Mouse (Mus musculus): ENCODE results near the gene Olfr311.
A peak's percentile ranks its signal among the peaks of the same experiment; 100 is the strongest.
"Not testable (repeated sequence)": the region's sequence is repeated elsewhere in the genome, so short reads cannot be mapped to it uniquely, and the experiment has no call there.

Olfr311 gene

DNA sequence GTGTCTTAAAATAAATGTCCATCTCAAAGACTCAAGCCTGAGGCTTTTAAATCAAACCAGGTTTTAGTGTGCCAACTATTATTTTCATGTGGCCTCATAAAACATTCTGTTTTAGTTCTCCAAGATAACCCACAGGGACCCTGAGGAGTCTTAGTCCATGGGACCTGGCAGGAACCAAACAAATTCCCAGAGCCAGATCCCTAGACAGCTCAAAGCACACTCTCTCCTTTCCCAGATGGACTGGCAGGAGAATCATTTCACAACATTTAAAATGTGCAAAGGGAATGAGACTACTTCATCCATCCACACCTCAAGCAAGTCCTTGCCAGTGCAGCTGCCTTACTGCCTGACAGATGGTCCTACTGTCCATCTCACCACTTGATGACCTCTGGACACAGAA lies at the start of gene Olfr311:
TSS of gene Olfr311 (plus strand) at position 301 of the 400 bp plus-strand sequence.
- DNase-seq (ENCODE audit: low read depth), result not testable (repeated sequence)

DNA sequence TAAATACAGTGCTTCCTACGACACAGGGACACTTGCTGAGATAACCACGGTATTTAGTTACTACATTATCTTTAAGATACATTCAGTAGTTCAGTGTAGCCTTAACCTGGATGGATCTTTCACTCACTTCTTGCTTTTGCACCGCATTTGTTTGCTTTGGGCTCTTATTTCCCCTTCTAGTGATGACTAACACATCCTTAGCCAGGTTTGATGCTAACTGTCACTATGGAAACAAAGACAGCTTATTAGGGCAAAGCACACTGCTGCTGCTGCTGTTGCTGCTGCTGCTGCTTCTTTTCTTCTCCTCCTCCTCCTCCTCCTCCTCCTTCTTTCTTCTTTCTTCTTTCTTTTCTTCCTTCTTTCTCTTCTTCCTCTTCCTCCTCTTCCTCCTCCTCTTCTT lies 49.5 kb upstream of the Olfr311 start:
- DNase-seq (ENCODE audit: low read depth), result peak; percentile 79

DNA sequence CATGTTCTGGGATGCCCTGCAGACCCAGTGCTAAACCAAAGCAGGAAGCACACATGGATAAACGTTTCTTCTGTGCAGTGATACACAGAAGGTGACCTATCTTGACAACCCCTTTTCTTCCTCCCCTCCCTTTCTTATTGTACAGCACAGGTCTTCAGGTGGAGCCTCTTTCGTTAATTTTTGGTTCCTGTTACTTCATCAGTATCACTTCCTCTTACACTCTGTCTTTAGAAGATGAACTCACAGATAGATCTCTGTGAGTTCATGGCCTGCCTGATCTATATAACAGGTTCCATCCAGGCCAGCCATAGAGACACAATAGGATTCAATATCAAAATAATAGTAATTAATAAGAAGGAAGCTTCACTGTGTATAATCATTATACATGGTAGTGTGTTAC lies 49.0 kb upstream of the Olfr311 start:
- no peak for DNase-seq (ENCODE audit: low read depth)

DNA sequence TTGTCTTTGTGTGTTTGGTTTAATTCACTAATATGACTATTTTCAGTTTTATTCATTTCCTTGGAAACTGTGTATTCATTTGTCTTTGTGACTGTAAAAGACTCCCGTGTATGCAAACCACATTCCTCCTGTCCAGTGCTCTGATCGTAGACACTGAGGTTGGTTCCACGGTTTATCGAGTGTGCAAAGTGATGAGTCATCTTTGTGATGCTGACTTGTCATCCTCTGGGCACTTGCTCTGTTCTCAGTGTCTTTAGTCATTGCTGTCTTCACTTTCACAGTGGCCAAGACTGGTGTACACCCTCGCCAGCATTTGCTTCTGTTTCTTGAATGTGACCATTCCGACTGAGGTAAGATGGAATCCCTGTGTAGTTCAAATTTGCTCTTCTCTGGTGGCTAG lies 48.4 kb upstream of the Olfr311 start:
- peak; percentile 46 for DNase-seq (ENCODE audit: low read depth)

DNA sequence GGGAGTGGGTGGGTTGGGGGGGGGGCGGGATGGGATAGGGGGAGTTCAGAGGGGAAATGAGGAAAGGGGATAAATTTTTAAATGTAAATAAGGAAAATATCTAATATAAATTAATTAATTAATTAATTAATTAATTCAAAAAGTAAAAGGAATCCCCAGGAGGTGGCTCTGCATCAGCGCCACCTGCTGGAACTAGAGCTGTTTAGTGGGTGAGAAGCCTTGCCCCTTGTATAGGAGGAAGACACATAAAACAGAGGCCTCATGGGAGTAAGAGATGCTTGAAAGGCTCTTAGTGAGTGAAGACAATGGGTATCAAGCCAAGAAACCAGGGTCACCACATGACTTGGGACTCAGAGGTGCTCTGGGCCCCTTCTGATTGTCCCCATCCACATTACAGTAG lies 43.2 kb upstream of the Olfr311 start:
- peak; percentile 21 for DNase-seq (ENCODE audit: low read depth)

DNA sequence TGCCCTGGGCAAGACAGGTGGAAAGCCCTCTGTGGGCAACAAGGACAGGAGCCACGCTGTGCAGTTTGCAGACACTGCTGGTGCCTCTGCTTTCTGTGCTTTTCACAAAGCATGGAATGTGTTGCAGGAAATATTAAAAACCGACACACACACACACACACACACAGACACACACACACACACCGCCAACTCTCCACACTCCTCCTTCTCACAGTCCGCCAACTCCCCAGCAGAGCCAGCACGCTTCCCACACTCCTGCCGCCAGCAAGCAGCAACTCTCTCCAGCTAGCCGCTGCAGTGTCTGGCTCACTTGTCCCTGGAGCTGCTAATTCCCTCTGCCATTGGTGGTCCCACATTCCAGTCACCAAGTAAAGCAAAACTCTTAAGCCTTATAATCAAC lies 42.2 kb upstream of the Olfr311 start:
- DNase-seq (ENCODE audit: low read depth), result no peak

DNA sequence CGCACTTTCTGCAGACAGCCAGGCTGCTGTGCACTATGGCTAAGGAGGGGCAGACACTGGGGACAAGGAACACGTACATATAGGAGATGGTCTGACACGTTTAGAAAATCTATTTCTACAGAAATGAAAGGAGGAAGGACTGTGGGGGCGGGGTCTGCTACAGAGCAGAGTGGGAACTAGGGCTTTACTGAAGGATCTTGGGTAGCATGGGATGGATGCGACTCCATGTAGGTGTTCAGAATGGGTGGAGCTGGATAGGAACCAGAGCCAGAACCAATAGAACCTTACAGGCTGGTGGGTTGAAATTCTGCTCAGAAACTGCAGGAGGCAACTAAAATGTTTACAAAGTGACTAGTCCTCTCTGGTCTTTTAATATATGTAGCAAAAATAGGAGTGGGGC lies 39.3 kb upstream of the Olfr311 start:
- no peak for DNase-seq (ENCODE audit: low read depth)

DNA sequence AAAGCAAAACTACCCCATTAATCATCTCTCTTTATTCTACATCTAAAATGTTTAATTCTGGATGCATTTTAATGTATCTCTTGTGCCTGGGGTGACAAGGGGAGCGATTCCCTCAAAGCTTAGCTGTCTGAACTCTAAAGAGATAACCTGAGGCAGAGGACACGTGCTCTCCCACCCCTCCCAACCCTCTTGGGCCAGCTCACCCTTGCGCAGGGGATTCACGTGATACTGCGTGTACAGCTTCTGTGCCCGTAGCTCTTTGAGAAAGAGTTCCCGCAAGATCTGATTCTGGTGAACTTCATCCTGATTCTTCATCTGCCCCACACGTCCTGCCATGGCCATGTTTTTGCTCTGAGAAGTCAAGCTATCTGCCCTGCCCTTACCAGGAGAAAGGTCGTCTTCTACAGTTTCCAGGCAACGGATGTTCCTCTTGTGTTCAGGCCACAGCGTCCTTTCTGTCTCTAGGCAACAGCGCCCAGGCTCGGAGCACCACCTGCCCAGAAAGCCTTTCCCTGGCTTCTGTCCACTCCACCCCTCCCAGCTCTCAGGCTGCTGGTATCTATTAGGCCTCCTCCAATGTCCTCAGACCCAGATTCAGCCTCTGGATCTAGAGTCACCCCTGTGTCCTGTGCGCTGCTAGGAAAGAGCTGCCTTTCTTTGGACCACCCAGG lies 37.4 kb upstream of the Olfr311 start, which contains the start of gene Fam183b:
TSS of gene Fam183b (minus strand) at position 403 of the 671 bp plus-strand sequence.
- DNase-seq (ENCODE audit: low read depth), result no peak

DNA sequence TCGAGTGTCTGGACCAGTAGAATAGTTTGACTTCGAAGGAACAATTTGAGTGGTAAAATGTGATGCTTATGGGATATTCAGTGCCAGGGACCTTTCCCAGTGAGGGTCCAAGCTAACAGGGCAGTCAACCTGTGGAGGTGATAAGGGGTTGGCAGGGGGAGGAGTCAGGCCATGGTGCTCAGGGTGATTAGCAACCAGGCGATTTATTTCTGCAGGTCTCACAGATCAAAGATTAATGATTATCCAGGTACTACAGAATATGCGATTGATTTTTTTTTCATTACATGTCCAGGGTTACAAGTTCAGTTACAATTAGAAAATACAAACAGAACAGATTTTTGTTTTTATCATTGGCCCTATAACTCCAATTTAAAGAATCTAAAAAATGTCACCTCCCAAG lies 35.2 kb upstream of the Olfr311 start:
- no peak for DNase-seq (ENCODE audit: low read depth)

DNA sequence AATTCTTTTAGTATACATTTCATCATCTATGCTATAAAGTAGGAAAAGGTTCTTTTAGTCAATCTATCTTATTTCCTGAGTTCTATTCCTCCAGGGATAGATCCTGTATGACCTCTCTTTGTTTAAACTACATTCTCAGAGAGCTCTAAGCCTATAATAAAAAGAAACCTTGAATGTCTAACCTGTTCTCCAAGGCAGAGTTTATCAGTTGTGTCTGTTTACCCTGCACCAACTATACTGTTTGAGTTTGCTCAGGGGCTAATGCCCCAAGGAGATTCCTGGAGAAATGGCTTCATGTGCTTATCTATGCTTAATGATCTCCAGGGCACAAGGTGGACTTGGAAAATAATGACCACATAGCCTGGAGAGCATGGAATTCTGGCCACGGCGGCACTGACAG lies 34.7 kb upstream of the Olfr311 start:
- no peak for DNase-seq (ENCODE audit: low read depth)

DNA sequence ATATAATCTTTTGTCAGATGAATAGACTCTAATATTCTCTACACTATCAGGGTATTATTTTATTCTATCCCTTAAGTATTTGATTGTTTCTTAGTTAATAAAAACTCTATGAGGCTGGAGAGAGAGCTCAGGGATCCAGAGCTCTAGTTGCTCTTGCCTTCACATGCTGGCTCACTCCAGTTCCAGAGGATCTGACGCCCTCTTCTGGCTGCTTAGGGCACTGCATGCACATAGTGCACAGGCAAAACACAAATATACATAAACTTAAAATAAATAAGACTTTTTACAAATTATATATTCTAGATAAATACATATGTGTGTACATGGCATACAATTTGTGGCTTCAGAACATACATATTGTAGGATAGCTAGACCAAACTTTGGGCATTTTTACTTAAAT lies 27.1 kb upstream of the Olfr311 start:
- DNase-seq (ENCODE audit: low read depth), result peak; percentile 9

DNA sequence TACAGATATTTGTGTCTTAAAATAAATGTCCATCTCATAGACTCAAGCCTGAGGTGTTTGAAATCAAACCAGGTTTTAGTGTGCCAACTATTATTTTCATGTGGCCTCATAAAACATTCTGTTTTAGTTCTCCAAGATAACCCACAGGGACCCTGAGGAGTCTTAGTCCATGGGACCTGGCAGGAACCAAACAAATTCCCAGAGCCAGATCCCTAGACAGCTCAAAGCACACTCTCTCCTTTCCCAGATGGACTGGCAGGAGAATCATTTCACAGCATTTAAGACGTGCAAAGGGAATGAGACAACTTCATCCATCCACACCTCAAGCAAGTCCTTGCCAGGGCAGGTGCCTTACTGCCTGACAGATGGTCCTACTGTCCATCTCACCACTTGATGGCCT lies 24.4 kb upstream of the Olfr311 start, which contains the start of gene Olfr313:
TSS of gene Olfr313 (plus strand) at position 301 of the 400 bp plus-strand sequence.
- DNase-seq (ENCODE audit: low read depth), result not testable (repeated sequence)

DNA sequence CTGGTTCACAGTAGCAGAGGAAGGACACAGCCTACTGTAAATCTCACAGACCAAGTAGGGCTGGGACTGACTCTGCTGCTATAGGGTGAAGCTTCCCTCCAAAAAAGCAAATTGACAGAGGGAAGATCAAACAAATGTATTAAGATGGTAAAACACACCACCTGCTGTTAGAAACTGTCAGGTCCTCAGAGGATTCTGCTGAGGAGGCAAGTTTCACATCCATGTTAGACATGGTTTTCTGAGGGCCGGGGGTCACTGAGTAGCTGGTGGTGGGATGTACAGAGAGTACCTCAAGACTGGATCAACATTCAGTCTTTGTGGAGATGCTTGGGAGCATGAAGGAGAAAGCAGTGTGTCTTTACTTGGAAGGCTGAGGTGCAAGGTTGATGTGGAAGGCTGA lies 23.4 kb upstream of the Olfr311 start:
- no peak for DNase-seq (ENCODE audit: low read depth)

DNA sequence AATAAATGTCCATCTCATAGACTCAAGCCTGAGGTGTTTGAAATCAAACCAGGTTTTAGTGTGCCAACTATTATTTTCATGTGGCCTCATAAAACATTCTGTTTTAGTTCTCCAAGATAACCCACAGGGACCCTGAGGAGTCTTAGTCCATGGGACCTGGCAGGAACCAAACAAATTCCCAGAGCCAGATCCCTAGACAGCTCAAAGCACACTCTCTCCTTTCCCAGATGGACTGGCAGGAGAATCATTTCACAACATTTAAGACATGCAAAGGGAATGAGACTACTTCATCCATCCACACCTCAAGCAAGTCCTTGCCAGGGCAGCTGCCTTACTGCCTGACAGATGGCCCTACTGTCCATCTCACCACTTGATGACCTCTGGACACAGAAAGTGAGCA lies 10.1 kb upstream of the Olfr311 start, which contains the start of gene Olfr312:
TSS of gene Olfr312 (plus strand) at position 301 of the 400 bp plus-strand sequence.
- DNase-seq (ENCODE audit: low read depth), result not testable (repeated sequence)

DNA sequence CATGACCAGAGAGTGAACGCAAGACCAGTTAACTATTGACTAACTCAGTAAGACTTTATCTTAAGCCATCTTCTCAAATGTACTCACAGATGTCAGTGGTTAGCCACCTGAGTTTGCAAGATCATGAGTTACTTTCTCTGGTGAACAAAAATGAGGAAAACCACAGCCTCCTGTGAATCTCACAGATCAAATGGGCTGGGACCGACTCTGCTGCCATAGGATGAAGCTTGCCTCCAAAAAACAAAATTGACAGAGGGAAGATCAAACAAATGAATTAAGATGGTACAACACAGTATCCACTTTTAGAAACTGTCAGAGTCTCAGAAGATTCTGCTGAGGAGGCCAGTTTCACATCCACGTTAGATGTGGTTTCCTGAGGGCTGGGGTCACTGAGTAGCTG lies 9.3 kb upstream of the Olfr311 start:
- peak; percentile 9 for DNase-seq (ENCODE audit: low read depth)

DNA sequence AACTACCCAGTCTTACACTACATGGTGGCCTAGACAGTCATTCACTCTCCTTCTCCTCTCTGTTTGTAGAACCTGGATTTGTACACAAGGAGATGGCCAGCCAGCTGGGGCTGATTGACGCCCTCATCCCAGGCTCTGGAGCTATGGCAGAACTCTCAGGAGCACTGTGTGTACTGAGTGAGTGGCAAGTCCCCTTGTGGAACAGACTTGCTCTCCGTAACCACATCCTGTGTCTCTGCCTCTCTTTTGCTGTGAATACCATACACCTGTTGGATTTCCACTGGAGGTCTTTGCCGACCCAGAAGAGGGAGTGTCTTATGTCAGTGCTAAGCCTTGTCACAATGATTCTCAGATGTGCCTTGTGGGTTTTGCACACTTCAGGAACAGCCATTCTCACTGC lies 6.5 kb upstream of the Olfr311 start:
- DNase-seq (ENCODE audit: low read depth), result not testable (repeated sequence)

DNA sequence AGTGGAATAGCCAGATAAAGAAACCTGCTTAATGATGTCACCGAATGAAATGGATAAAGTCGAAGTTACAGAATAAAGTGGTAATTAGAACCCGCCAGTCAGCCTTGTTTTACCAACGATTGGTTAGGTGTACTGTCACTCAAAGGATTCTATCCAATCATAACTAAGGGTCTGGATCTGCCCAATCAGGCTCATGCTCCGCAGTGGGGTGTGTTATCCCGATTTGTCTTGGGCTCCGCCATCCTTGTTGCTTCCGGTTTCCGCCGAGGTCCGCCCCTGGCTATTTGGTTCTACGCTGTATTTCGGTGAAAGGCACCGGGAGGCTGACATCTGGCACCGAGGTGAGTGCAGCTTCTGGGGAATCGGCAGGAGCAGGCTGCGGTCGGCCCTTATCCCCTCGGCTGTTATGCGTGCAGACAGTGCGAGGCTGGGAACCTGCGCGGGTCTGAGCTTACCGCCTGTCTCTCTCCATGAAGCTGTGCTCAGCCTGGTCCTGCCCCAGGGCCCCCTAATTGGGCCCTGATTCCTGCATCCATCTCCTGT lies 7.9 kb downstream of the Olfr311 start, which contains the start of gene Gm12258:
TSS of gene Gm12258 (plus strand) at position 240 of the 543 bp plus-strand sequence.
- DNase-seq (ENCODE audit: low read depth), result no peak

DNA sequence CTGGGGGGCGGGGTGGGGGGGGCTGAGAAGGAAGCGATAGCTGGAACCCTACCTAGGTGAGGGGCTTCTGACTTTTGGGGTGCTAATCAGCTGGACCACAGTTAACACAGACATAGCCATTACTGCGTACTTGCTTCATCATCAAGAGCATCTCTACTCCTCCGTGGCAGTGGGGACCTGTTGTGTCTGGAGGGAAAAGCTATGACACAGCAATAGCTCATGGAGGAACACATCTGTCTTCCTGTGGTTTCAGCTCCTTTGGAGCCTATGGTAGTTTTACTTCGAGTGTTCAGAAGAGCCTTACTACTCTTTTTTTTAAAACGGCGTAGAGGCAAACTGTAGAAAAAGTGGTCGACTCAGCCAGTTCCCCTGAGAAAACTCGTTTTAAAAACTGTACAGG lies 8.6 kb downstream of the Olfr311 start:
- no peak for DNase-seq (ENCODE audit: low read depth)

DNA sequence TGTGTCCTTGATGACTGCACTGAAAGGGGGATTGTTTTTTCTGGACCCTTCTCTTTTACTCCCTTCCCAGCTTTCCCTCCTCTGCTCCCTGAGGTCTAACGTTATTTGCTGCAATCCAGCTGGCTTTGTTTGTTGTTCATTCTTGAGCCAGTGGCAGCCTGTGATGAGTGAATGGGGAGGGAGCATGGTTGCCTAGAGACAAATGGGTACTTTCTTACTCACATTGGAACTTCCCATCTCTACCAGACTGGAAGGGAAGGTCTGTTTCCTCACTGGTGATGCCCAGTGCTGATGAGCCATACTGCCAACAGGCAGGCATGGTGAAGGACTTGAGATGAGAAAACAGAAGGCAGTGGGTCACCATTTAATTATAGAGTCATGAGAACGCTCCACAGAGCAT lies 10.7 kb downstream of the Olfr311 start:
- DNase-seq (ENCODE audit: low read depth), result no peak

DNA sequence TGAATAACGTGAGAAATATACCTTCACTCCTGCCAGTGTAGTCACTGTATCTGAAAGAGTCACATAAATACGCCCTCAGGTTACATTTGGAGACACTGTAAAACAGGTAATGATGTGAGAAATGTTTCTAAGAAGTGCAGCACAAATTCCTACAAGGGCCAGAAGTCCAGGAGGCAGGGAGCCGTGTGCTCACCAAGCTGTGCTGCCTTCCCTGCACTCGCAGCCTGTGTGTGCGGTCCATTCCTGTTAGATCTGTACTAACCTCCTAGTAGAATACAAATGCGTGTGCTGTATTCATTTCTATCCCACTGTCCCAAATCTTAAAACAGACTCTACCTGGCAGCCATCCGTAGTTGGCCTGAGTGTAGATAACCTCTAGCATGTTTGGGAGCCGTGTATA lies 21.7 kb downstream of the Olfr311 start:
- no peak for DNase-seq (ENCODE audit: low read depth)

DNA sequence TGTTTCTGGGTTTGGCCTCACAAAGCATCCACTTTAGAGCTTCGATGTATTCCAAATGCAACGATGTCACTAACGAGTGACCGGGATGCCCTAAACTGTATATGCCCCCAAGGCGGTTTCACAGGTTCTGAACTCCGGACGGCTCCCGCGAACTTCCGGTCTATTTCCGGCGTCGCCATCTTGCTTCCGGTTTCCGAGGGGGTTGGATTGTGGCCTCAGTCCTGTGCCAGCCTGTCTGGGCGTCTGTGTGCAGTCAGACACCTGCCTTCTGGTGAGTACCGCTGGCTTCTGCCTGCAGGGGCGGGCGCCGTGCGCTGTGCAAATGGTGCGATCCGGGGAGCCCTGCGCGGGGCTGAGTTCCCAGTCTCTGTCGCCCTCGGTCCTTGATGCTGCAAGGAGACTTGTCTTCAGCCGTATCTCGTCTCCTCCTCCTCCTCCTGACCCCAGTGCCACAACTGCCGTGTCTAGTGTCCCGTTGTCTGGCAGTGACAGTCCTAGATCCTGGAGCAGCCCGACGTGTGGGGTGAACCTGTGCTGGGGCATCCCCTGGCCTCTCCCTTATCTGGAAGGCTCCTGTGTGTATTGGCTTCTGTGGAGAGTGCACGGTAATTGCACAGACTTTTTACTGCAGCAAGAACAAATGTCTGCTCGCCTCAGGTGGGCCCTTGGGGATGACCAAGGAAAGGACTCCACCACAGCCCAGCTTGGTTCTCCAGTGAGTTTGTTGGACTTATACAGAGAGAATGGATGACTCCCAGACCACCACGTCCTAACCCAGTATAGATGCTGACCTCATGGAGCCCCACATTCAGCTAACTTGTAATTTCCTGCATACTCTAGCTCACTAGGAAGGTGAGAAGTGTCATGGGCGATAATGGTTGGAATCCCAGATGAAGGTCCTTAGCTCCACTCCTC lies 28.2 kb downstream of the Olfr311 start, which contains the start of gene 2810021J22Rik:
TSS of gene 2810021J22Rik (plus strand) at position 178 of the 915 bp plus-strand sequence.
- no peak for DNase-seq (ENCODE audit: low read depth)

DNA sequence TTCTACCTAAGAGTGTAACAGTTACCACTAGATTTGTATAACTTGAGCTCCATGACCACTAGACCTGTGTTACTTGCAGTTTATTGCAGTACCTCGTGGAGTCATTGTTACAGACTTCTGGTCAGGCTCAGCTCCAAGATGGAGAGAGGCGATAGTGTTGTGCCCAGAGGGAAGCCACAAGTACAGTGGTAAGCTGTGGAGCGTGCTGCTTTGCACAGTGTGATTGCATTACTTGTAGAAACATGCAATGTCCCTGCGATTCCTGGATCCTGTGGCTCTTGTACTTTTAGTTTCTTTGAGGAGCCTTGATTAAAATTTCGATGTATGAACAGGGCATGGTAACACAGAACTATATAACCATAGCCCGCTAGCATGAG lies 28.9 kb downstream of the Olfr311 start:
- DNase-seq (ENCODE audit: low read depth), result no peak

DNA sequence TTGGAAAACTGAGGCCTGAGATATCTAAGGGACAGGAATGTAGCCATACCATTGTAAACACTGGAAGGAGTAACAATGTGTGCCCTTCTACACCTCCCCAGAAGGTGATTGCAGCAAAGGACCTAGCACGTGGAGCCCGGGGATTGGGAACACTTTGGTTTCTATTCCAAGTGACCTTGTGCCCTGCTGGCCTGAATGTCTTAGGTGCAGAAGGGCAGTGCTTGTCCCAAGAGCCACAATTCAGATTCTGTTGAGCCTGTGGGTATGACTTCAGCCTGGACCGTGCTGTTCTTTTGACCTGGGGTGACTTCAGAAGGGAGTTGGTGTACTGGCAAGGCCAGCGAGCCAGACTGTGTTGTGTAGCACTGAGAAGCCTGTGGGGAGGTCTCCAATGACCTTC lies 31.9 kb downstream of the Olfr311 start:
- DNase-seq (ENCODE audit: low read depth), result no peak

Data from 416B (cell line).